Mouse (Mus musculus): Measurements from ENCODE around the gene Cttnbp2.

DNA sequence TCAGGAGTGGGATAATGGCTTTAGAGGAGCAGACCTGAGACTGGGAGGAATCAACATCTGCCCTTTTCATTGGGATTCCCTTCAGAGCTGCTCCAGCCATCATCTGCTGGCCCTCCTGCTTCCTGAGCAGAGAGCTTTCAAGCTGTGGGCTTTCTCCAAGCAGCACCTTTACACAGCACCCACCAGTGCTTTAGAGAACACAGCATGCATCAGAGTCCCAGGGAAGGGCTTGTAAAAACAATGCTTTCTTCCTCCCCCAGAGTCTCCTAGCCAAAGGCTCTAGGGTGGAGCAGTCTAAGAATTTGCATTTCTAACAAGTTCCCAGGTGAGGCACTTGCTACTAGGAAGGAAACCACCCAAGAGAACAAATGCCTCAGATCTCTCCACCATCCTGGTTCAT lies 29.6 kb downstream of the Cttnbp2 start:
- TF ChIP-seq CTCF (IDR thresholded peaks at IDR 0.05; ENCODE audit: control insufficient read depth, insufficient read depth, insufficient replicate concordance, low read depth, low read length) (no peak), POLR2A (IDR thresholded peaks at IDR 0.05; ENCODE audit: control insufficient read depth, low read depth, low read length) (no peak)

All from testis, adult 2 months (tissue).